Mouse (Mus musculus) ES-E14 (cell line): ENCODE results near the gene Zfp493.

Experiments
- CHD2 ChIP-seq: IDR thresholded peaks from 2 replicates; pipeline ENCODE4 v1.6.1; 2014; ENCODE audit warnings: mild to moderate bottlenecking, low read depth, low read length, inconsistent platforms
- HCFC1 ChIP-seq: IDR thresholded peaks from 2 replicates; pipeline ENCODE4 v1.6.1; 2012; ENCODE audit warnings: low read length, inconsistent platforms, borderline replicate concordance; ENCODE audit not compliant: insufficient read depth
- MAFK ChIP-seq: IDR thresholded peaks from 2 replicates; pipeline ENCODE4 v1.6.1; 2014; ENCODE audit warnings: mild to moderate bottlenecking, low read depth, low read length, inconsistent platforms; ENCODE audit not compliant: insufficient read depth

DNA sequence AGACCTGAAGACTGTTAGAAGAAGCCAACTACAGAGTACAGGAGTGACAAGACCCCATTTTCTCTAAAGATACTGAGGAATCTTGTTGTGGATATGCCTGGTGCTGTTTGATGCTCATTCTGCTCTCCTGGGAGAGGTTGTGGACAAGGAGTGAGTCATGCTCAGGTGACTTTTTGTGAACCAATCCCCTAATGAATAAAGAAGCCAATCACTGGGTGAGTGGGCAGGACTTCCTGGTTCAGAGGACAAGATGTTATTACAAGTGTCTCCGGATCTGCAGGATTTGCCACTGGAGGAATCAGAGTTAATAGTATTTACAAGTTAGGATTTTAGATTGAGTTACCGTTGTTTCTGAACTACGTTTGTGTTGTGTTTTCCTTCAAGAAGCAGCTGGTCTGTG lies 36.6 kb upstream of the Zfp493 start:
- no peak for TF ChIP-seq CHD2
- no peak for TF ChIP-seq HCFC1
- no peak for TF ChIP-seq MAFK
